Mouse (Mus musculus): ENCODE data around the gene Klhl8.
"Not testable (repeated sequence)": the region's sequence is repeated elsewhere in the genome, so short reads cannot be mapped to it uniquely, and the experiment has no call there.

The Klhl8 gene

DNA sequence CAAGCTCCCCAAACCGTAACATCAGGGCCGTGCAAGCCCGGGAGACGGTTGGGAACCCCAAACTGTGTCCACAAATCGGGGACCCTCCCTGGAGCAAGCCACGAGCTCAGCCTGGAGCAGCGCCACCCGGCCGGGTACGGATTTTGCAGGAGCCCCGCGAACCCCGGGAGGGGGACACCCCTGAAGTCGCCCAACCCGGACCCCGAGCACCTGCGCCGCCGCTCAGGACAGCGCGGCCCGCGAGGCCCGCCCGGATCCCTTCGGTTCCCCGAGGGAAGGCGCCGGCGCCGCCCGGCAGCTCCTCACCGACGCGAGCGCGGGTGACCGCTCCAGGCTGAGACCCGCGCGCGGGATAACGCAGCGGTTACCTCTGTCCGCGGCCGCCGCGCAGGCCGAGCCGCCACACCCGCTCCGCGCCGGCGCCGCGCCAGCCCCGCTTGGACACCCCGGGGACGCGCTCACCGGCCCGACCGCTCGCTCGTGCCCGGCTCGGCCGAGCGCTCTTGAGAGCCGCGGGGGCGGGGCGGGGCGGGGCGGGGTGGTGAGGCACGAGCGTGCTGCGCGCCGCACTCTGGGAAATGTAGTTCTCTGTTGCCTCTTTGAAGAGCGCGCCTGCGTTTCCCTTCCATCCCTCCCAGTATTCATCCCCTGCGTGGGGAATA is at the start of gene Klhl8:
Klhl8 (minus strand) TSS at position 512 of the 662 bp plus-strand sequence.
- DNase-seq: peak; percentile 87

DNA sequence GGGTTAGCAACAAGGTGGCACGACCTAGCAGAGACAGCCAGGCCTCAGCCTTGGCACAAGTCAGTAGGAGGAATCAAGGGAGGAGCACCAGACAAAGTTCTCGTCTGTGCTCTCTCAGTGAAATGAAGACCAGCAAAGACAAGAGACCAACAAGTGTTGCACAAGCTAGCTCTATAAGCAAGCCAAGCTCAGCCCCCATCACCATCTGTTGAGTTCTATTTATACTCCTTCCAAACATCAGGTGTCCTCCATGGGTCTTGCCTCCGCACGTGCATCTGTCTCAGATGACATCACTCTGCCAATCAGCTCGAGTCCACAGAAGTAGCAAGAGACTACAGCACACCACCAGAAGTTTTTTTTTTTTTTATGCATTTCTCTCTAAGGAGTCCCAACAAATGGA is 43.6 kb upstream of the Klhl8 start:
- DNase-seq: no peak

DNA sequence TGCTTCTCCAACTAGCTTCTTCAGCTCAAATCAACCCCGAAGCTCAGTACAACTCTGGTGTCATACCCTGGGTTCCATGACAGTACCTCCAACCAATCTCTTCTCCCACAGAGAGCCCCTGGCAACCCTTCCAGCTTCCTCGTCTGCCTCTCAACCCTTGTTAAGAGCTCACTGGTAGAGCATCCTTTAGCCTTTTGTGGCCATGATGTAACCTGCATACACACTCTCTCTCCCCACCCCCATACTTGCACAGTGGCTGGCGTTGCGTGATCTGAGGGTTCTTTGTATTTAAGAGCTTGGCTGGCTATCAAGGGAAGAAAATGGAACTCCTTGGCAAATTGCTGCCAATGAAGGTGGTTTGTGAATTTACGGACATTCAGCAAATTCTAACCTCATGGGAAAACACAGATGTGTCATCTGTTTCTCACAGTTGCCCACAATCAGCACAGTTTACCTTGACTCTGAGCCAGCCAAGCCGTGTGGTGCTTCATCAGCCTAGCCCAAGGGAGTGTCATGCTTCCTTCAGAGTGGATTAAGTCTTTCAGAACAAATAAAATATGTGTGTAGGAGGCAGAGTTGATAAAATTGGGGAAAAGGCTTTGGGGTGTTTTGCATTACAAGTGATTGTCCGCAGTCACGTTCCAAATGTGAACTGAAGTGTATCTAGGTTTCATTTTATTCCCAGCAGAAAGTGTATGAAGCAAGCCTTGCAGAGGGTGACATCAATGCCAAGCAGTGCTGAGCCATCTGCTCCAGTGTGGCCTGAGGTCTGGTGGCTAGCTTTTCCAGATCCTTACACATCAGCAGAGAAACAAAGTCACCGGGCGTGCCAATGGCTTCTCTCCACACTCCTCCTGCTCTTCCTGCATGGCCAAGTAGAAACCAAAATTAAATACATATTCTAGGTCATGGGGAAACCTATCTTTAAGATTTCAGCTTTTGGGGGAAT is 42.4 kb upstream of the Klhl8 start:
- no peak for DNase-seq

DNA sequence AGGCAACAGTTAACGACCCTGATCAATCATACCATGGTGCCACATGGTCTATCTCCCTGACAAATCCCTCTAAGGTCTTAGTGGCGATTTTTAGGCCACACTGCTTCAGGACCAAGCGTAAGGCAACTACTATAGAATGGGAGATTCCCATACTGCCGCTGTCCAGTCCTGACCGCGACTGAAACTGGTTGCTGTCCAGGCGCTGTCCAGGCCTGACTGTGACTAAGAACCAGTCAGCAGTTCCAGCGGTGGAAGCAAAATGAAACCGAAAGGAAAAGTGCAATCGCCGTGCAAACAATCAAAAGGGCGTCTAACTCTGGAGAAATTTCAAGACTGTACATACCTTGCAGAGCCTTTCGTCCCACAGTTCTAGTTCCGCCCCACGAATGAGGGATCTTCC is 39.1 kb upstream of the Klhl8 start:
- not testable (repeated sequence) for DNase-seq

DNA sequence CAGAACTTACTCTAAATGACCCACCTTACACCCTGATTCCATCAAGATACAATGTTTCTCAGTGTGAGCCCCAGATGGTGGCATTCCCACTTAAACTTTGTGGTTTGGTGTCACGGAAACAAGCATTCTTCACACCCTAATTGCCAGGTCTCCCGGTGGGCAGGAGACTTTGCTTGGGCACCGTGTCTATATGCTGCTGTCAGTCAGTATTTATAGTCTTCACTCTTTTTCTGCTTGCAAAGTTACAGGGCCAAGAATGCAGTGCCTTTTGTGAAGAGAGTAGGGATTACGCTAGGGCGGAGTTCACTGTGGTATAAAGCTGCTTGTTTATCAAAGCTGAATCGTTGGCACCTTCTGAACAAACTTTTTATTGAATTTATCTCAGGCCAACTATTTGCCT is 32.1 kb upstream of the Klhl8 start:
- no peak for DNase-seq

DNA sequence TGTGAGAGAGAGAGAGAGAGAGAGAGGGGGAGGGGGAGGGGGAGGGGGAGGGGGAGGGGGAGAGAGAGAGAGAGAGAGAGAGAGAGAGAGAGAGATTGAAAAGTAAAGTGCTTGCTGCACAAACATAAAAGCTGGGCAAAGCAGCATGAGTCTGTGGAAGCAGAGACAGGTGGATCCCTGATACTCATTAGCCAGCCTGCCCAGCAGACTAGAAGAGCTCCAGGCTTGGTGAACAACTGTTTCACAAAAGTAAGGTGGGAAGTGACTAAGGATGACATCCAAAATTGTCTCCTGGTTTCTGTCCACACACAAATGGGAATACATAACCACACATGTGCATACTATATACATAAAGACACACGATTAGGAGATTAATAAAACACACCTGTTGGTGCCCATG is 28.8 kb upstream of the Klhl8 start:
- DNase-seq: no peak

DNA sequence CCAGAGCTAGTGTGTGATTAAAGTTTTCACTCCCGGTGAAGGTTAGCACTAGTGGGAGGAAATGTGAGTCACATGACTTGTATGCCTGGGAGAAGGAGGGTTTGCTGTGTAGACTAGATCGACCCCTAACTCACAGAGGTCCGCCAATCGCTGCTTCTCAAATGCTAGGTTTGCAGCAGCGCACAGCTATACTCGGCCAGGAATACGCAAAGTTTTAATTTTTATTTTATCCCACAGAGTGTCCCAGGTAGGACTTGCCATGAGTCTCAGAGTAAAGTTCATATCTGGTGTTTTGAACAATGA is 28.2 kb upstream of the Klhl8 start:
- DNase-seq: no peak

DNA sequence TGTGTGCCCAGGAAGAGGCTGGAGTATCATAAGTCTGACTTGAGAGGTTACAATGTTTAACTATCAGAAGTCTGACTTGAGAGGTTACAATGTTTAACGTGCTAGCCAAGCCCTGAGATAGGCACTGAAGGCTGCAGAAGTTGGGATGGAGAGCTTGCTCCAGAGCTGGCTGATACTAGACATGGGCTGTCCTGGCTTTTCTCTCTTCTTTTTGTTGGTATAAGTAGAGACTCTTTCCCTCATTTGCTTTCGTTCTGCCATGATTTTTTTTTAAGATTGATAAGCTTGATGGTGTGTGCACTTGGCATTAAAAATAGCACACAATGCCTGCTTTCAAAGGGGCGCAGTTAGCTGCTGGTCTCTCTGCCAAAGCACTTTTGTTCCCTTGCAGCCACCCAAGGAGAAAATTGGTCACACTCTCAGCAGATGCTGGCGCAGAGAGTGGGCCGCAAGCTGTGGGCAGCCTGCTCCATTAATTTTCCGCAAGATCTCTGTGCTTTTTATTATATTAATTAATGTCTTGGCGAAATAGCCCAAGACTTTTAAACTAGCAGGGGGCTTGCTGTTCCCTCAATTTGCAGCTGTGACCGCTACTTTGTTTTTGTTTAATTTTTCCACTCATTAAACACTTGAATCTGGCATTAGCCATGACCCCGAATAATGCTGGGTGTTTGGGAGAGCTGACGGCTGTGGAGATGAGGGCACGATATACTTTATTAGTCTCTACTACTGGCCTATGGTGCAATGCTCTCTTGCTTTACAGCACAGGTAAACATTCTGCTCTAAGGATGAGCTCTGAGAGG is 27.7 kb upstream of the Klhl8 start:
- no peak for DNase-seq

DNA sequence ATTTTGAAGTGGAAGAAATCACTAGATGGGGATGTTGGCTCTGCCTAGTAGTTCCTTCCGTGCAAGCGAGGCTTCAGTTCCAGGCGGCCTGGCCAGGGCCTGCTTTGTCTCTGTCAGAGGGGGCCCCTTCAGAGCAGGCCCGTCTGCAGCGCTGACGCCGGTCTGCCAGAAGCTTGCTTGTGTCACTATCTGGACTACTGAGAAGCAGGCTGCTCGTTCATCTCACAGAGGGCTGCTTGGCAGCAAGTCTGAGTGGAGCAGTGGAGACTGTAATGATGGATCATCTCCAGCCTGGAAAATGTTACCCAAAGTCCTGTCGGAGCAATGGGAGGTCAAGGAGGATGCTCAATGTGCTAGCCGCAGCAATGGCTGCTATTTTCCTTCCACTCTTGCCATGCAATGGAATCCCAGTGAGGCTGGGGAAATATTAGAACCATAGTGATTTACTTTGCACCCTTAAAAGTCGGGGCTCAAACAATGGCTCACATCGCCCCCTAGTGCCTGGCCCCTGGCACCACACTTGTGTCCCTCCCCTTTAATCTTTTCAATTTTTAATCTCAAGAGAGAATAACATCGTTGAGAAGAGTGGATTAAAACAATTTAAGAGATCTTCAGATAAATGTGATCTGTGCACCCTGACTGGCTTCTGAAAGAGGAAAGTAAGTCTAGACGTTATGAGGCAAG is 26.0 kb upstream of the Klhl8 start:
- peak; percentile 35 for DNase-seq

DNA sequence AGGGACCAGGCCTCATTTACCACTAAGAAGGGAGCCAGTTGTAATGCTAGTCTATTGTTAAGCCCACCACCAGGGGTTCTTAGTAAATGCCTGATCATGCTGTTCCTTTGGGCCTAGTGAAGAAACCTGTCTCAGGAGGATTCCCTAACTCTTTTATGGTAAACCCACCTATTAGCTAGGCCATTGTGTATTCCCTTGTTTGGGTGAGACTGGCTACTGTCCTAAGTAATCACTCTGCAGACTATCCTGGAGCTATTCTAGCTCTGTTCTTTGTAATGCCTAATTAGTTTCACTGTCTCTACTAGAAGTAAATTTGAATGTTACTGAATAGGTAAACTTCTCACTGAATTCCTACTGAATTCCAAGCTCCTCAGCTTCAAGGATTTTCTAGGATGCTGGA is 20.9 kb upstream of the Klhl8 start:
- not testable (repeated sequence) for DNase-seq

DNA sequence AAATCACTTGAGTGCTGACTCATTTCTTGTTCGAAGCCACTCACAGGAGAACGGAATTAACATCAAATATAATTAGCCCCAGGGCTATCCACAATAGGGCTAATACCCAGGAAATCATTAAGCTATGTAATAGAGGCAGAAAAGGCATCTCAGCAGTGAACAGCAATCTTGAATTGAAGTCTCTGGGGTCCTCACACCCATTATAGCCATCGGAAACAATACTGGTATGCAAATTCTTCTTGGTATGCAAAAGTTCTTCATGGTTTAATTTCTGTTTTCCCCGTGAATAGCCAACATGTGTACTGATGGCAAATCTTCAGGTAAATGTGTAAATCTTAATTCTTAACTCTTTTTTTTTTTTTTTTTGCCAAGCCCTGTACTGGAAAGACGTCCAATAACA is 19.5 kb upstream of the Klhl8 start:
- no peak for DNase-seq

DNA sequence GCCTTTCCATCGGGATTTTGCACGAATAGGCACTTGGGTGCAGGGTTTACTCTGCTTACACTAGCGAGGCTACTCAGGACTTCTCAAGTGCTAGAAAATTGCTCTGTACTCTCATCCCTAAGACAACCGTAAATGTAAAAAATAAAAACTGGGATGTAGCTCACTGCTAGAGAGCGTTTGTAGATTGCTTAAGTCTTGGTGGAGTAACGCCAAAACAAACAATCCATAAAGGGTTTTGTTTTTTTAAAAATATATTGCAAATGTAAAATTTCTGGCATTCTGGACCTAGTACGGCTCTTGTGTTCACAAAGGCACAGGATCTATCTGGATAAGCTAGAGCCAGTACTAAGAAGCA is 17.1 kb upstream of the Klhl8 start:
- DNase-seq: no peak

DNA sequence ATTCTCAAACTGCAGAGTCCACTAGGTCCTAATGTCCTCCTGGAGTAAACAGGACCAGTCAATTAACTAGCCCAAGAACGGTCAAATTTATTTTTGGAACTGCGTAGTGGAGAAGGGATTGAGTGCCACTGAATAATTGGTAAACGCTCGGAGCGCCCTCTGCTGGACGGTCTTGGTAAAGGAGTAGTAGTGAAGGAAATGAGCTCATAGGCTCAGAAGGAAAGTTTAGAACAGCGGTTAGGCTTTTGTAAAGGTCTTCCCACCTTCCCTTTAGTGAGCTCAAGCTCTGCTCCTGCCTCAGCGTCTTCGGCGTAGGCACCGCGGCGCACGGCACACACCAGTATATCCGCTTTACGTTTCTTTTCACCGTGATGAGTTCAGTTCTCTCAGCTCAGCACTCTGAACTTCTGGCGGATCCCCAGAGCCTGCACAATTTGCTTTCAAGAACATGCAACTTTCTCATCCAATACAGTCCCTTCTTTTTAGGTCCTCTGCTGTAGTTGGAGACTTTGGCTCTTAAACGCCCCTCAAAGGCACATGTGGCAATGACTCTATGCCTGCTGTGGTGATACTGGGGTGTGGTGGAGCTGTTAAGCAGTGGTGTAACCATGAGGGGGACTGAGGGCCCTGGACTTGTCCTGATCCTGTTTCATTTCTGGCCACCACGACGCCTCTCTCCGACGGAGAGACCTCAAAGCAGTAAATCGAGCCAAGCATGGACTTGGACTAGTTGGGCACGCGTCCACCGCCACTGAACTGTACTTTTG is 16.6 kb upstream of the Klhl8 start:
- DNase-seq: peak; percentile 98

DNA sequence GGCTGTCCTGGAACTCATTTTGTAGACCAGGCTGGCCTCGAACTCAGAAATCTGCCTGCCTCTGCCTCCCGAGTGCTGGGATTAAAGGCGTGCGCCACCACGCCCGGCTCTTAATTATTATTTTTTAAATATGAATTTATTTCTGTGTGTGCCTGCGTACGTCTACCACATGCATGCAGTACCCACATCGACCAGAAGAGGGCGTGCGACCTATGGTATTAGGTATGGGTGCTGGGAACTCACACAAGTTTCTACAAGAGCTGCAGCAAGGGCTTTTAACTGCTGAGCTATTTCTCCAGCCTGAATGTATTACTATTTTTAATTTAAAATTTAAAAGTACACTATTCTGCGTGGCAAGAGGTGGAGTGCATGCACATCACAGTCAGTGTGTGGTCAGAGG is 15.3 kb upstream of the Klhl8 start:
- peak; percentile 15 for DNase-seq

DNA sequence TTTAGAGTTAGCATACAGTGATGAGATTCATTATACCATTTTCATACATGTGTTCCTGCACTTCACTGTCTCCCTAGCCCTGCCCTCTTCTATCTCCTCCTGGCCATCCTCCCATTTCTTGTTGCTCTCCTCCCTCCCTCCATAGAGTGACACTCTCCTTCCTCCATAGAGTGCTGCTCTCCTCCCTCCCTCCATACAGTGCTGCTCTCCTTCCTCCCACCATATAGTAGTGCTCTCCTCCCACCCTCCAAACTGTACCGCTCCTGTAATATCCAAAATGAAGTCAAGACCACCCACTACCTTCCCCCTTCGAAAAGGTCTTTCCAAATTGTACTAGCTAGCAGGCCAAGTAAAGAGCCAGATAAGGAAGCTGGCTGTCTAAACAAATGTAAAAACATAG is 12.7 kb upstream of the Klhl8 start:
- DNase-seq: no peak

DNA sequence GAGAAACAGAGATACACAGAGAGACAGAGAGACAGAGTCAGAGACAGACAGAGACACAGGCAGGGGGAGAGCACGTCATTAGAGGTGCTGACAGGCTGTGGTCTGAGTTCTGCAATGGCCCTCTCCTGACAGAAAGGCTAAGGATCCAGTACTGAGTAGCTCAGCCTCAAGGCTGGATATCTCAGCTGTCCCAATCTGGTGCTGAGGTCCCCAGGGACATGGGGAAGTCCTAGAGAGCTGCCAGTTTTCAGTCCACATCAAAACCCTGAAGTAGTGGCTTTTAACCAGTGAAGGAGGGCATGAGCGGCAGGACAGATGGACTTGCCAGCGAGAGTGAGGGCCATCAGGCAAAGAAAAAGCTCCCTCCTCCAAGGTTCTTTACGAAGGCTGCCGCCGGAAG is 12.0 kb upstream of the Klhl8 start:
- no peak for DNase-seq

DNA sequence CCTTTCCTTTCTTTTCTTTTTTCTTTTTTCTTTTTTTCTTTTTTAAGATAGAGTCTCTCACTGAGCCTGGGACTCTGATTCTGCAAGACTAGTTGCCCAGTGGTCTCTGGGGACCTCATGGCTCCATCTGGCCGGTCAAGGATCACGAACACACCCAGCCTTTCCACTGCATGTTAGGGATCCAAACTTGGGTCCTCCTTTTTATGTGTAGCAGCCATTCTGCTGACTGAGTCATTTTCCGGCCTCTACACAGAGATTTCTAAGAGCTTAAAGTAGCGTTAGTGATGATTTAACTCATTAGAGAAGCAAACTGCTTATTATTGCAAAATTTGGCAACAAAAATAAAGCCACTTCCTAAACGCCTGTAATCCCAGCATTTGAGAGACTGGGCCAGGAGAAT is 11.4 kb upstream of the Klhl8 start:
- DNase-seq: no peak

DNA sequence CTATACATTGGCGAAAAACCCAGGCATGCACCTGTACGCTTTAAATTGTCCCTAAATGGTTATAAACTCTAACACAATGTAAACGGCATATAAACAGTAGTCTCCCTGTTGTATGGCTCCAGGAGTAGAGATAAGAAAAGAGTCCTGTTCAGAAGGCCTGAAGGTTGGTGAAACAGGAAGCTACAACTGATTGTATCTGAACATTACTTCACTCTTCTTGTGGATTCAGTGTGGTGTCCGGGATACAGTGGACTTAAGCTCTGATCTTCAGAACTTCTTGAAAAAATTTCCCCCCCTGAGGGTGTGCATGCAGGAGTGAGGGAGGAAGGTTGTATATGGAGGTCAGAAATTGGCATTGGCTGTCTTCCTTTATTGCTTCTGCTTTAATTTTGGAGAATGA is 8.4 kb upstream of the Klhl8 start:
- no peak for DNase-seq

DNA sequence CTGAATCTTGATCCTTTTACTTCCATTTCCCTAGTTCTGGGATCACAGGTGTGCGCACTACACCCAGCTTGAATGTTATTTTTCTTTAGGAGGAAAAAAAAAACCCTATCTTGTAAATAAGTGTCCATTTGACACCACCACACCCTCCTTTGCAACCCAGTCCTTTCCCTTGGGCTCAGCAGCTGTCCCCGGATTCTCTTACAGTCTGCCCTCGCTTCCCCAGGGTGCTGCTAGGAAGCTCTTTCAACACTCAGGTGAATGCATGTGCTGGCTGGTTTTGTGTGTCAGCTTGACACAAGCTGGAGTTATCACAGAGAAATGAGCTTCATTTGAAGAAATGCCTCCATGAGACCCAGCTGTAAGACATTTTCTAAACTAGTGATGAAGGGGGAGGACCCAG is 7.2 kb upstream of the Klhl8 start:
- no peak for DNase-seq

DNA sequence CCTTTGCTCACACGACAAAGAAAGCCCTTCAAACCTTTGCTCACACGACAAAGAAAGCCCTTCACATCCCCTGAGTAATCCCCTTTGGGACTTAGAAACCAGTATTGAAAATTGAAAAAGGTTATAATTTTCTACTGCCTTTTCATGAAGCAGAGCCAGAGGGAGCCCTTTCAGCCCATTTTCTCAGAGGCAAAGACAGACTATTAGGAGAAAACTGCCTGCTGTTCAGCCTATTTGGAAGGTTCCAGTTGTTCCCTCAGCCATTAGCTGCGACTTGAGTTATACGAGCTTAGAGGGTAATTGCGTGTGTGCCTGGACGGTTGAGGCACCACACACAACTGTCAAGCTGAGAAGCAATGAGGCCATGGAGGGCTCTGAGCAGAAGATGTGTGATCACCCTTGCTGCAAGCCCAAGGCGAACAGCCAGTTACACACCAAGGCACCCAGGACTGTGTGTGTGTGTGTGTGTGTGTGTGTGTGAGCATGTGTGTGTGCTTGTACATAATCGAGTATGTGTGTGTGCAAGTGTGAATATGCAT is 6.4 kb upstream of the Klhl8 start:
- DNase-seq: no peak

DNA sequence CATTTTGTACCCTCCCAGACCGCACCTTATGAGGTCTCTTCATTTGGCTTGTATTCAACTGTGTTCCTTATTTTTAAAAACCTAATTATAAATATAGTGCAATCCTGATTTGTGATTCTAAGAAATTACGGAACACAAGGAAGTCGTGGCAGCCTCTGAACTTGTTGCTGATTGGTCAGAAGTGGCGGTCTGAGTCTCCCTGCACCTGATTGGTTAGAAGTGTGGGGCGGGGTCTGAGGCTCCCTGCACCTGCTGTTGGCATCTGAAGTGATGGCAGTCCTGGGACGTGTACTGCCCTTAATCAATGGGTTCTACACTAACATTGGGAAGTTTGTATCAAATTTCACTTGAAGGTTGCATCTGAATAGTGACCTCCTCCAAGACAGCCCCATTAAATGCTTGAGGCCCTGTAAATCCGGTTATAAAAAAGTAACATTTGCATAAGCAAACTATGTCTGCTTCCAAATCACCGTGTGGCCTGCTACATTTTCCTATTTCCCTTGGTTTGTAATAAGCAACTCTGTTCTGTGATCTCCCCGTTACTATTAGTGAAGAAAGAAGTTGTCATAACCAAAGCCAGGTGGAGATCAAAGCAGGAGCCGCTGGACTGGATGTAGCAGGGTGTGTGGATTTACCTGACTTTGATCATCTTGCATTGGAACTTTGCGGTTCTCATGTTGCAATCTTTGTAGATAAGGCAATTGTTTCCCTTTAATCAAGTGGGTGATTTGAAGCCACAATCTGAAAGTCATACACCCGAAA is 5.7 kb upstream of the Klhl8 start:
- no peak for DNase-seq

Measured in lung, postnatal 14 days (tissue).